Mouse (Mus musculus) right cerebral cortex, postnatal 10 days (tissue): ENCODE data around the gene Arpc1b.

Experiments used
- DNase-seq, 2 experiments: peaks; one replicate each; pipeline ENCODE4 v3.0.0; 2021; ENCODE audit warnings: low spot score in 2 of 2

Arpc1b gene

DNA sequence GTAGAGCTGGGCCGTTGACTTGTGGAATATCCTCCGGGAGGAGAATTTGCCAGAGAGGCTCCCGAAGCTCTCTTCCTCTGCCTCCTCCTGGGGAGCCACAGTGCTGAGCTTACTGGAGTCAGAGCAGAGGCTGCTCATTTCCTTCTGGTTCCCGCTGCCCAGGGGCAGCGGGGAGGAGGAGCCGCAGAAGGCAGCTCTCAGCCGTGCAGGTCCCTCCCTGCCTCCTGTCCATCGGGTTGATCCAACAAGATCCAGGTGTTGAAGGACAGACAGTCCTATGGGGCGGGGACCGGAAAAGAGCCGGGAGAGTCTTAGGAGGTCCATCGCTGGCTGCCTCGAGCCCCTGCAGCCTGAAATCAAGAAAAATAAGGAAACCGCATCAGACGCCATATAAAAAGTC, 51.2 kb downstream of the Arpc1b start:
- no peak for DNase-seq

- DNase-seq = peak; percentile 99
Observed at GRCm38 (mm10) chr5:145166536-145167305, 52.7 kb downstream of the Arpc1b start, which contains the start of the genes Ptcd1 and Cpsf4. Ptcd1 (minus strand) TSS chr5:145167108. Cpsf4 (plus strand) TSS chr5:145167213.

GRCm38 (mm10) chr5:145167306-145167661, 53.3 kb downstream of the Arpc1b start:
- no peak for DNase-seq

- no peak for DNase-seq
Observed at GRCm38 (mm10) chr5:145178461-145178980, 64.5 kb downstream of the Arpc1b start.
